In the genomic region with DNA sequence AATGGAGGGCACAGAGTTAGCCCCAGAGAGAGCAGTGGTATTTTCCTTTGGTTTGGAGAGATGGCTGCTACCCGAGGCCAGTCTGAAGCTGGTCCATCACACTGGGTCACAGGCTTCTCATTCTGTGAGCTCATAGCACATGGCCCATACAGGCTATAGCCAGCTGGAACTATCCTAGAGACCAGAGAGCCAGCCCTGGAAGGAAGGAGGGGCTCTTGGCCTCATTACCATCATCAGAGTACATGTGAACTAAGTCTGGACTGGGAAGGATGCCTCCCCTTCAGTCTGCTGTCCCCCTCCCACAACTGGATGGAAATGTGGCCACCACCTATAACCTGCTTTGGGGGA, we compare ENCODE assay signal across 15 mouse cellular contexts.
A peak's percentile ranks its signal among the peaks of the same experiment; 100 is the strongest.
DNase-seq lines count a peak whose midpoint lies in the region; ATAC-seq and TF ChIP-seq lines count a peak whose summit lies in the region.
"Had no signal": no experiment of that assay in that cellular context is flagged by ENCODE, and none has a peak within 500 bp of the region (broad histone marks: within the 10 kb centered on the region; RNA-seq: fewer than 3 reads in every experiment).

No protein-coding gene starts in this region.

- peaks cover 74% of the 10 kb centered on the region for H3K9me3 ChIP-seq in G1E (replicated peaks)
- no peaks in the 10 kb centered on the region for H3K9me3 ChIP-seq in embryonic facial prominence, embryonic 10.5 days
- H3K9me3 ChIP-seq in forebrain, postnatal 0 days (ENCODE audit: low read length) = no peaks in the 10 kb centered on the region
- H3K9me3 ChIP-seq in midbrain, embryonic 11.5 days (ENCODE audit: control insufficient read depth, low read length) = no peaks in the 10 kb centered on the region
- H3K9me3 ChIP-seq in liver, embryonic 11.5 days (ENCODE audit: control insufficient read depth, low read length) = no peaks in the 10 kb centered on the region
- H3K9me3 ChIP-seq: liver, embryonic 13.5 days had no signal

- no peaks in the 10 kb centered on the region for H3K4me1 ChIP-seq in G1E (ENCODE audit: insufficient read depth, low read depth, low read length)
- H3K4me1 ChIP-seq in embryonic facial prominence, embryonic 10.5 days = peaks cover 50% of the 10 kb centered on the region
- H3K4me1 ChIP-seq in forebrain, postnatal 0 days (ENCODE audit: insufficient read depth) = peaks cover 10% of the 10 kb centered on the region
- peaks cover 46% of the 10 kb centered on the region for H3K4me1 ChIP-seq in midbrain, embryonic 11.5 days (ENCODE audit: control insufficient read depth, insufficient read depth, low read length)
- no peaks in the 10 kb centered on the region for H3K4me1 ChIP-seq in liver, embryonic 11.5 days (replicated peaks; ENCODE audit: control insufficient read depth, insufficient read depth, low read length)
- H3K4me1 ChIP-seq: liver, embryonic 13.5 days had no signal

- no peak for DNase-seq in G1E (ENCODE audit: low spot score)
- no peak for DNase-seq in embryonic facial prominence, embryonic 10.5 days (ENCODE audit: low spot score)
- no peak for DNase-seq in forebrain, postnatal 0 days
- no peak for DNase-seq in midbrain, embryonic 11.5 days (ENCODE audit: low spot score, missing footprints)
- no peak for DNase-seq in frontal cortex, postnatal 36 days (ENCODE audit: low spot score in 2 of 2)
- no peak for DNase-seq in liver, embryonic 11.5 days (ENCODE audit: low spot score)
- no peak for DNase-seq in left cerebral cortex, adult 9 months (ENCODE audit: low spot score in 2 of 2)
- DNase-seq: cerebellum, adult 11-12 months; heart, adult 2 months; heart, postnatal 10 days; kidney, postnatal 4 days; liver, embryonic 13.5 days had no signal

- H3K36me3 ChIP-seq in G1E (replicated peaks) = no peaks in the 10 kb centered on the region
- no peaks in the 10 kb centered on the region for H3K36me3 ChIP-seq in embryonic facial prominence, embryonic 10.5 days (replicated peaks)
- no peaks in the 10 kb centered on the region for H3K36me3 ChIP-seq in forebrain, postnatal 0 days (ENCODE audit: insufficient read depth)
- no peaks in the 10 kb centered on the region for H3K36me3 ChIP-seq in midbrain, embryonic 11.5 days (ENCODE audit: control insufficient read depth, insufficient read depth, low read length)
- H3K36me3 ChIP-seq in liver, embryonic 11.5 days (ENCODE audit: control insufficient read depth, insufficient read depth, low read length) = no peaks in the 10 kb centered on the region
- H3K36me3 ChIP-seq: liver, embryonic 13.5 days had no signal

- no peak for TF ChIP-seq CTCF in G1E (IDR thresholded peaks at IDR 0.05; ENCODE audit: low read depth, low read length)
- TF ChIP-seq CTCF in forebrain, postnatal 0 days (IDR thresholded peaks at IDR 0.05; ENCODE audit: low read depth) = no peak

- H3K27ac ChIP-seq in embryonic facial prominence, embryonic 10.5 days (replicated peaks) = peak overlapping the region; percentile 52
- H3K27ac ChIP-seq in forebrain, postnatal 0 days (ENCODE audit: low read depth, low read length) = peak overlapping the region; percentile 59
- peak overlapping the region; percentile 73 for H3K27ac ChIP-seq in midbrain, embryonic 11.5 days (ENCODE audit: low read depth, low read length)
- no peak overlapping the region for H3K27ac ChIP-seq in liver, embryonic 11.5 days (ENCODE audit: low read depth, low read length)
- H3K27ac ChIP-seq: heart, adult 2 months; liver, embryonic 13.5 days had no signal

- 6% methylated on average over 1 of the region's 1 CpGs for WGBS in embryonic facial prominence, embryonic 10.5 days
- WGBS in forebrain, postnatal 0 days = 3% methylated on average over 1 of the region's 1 CpGs
- WGBS in midbrain, embryonic 11.5 days = 6% methylated on average over 1 of the region's 1 CpGs
- 32% methylated on average over 1 of the region's 1 CpGs for WGBS in liver, embryonic 11.5 days

- no peak for ATAC-seq in G1E (ENCODE audit: extremely low read depth, insufficient number of reproducible peaks, low FRiP score, poor library complexity, severe bottlenecking)
- no peak for ATAC-seq in forebrain, postnatal 0 days
- ATAC-seq in midbrain, embryonic 11.5 days (ENCODE audit: low FRiP score) = peak; percentile 71; the same call in 1 of the 2 replicates
- no peak for ATAC-seq in liver, embryonic 11.5 days (replicated peaks; ENCODE audit: low FRiP score)
- ATAC-seq: intestine, postnatal 0 days; lung, postnatal 0 days; Patski had no signal

- H3K27me3 ChIP-seq in G1E (ENCODE audit: insufficient read depth, low read length) = no peaks in the 10 kb centered on the region
- peaks cover 26% of the 10 kb centered on the region for H3K27me3 ChIP-seq in embryonic facial prominence, embryonic 10.5 days (replicated peaks; ENCODE audit: low read depth, poor library complexity, severe bottlenecking)
- H3K27me3 ChIP-seq in forebrain, postnatal 0 days (ENCODE audit: insufficient read depth, low read length) = peaks cover 3% of the 10 kb centered on the region
- peaks cover 55% of the 10 kb centered on the region for H3K27me3 ChIP-seq in midbrain, embryonic 11.5 days (ENCODE audit: control insufficient read depth, insufficient read depth, low read length)
- H3K27me3 ChIP-seq in liver, embryonic 11.5 days (replicated peaks; ENCODE audit: control insufficient read depth, insufficient read depth, low read length) = no peaks in the 10 kb centered on the region
- H3K27me3 ChIP-seq: liver, embryonic 13.5 days; Patski had no signal

- 0 out of 2 replicates have a peak overlapping the region, but pooled peaks have one; percentile 2 for H3K4me3 ChIP-seq in G1E (ENCODE audit: low read depth, low read length)
- H3K4me3 ChIP-seq in embryonic facial prominence, embryonic 10.5 days = no peak overlapping the region
- no peak overlapping the region for H3K4me3 ChIP-seq in forebrain, postnatal 0 days (ENCODE audit: low read depth, low read length)
- H3K4me3 ChIP-seq in midbrain, embryonic 11.5 days (ENCODE audit: low read depth, low read length) = no peak overlapping the region
- H3K4me3 ChIP-seq in liver, embryonic 11.5 days (ENCODE audit: low read depth, low read length) = no peak overlapping the region
- H3K4me3 ChIP-seq: heart, adult 2 months; liver, embryonic 13.5 days had no signal

- no peak overlapping the region for H3K4me2 ChIP-seq in forebrain, postnatal 0 days (ENCODE audit: low read depth)
- peak overlapping the region; percentile 5; the same call in 1 of the 2 replicates for H3K4me2 ChIP-seq in midbrain, embryonic 11.5 days
- no peak overlapping the region for H3K4me2 ChIP-seq in liver, embryonic 11.5 days
- H3K4me2 ChIP-seq: liver, embryonic 13.5 days had no signal

- H3K9ac ChIP-seq in forebrain, postnatal 0 days = no peak overlapping the region
- H3K9ac ChIP-seq in midbrain, embryonic 11.5 days (ENCODE audit: low read length) = no peak overlapping the region
- no peak overlapping the region for H3K9ac ChIP-seq in liver, embryonic 11.5 days (ENCODE audit: low read depth, low read length)
- H3K9ac ChIP-seq: liver, embryonic 13.5 days had no signal
